Mouse (Mus musculus) neural tube, embryonic 15.5 days (tissue): ENCODE measurements around the gene Fip1l1. TPM values are rescaled to one million over a fixed set of nuclear protein-coding genes. Genes with fewer than 3 reads are reported as not detected.

Source experiments
- ATAC-seq: fragments of 200-750 bp; cut with Nextera tagmentation; 2 replicates; pipeline ENCODE4 v1.8.0; 2017; ENCODE audit warnings: mild to moderate bottlenecking, moderate TSS enrichment, moderate library complexity; ENCODE audit not compliant: low FRiP score
- H3K27ac ChIP-seq: fragments of 300-500 bp; sonication (generic); replicated peaks from 2 replicates; pipeline ENCODE4 v1.5.1; 2015; ENCODE audit warnings: mild to moderate bottlenecking, inconsistent platforms
- H3K27me3 ChIP-seq: fragments of 300-500 bp; sonication (generic); replicated peaks from 2 replicates; pipeline ENCODE4 v1.6.1; 2015; ENCODE audit warnings: inconsistent platforms
- H3K36me3 ChIP-seq: fragments of 300-500 bp; sonication (generic); 2 replicates; pipeline ENCODE4 v1.6.1; 2015; ENCODE audit warnings: inconsistent platforms
- H3K4me1 ChIP-seq: fragments of 300-500 bp; sonication (generic); 2 replicates; pipeline ENCODE4 v1.6.1; 2015; ENCODE audit warnings: inconsistent platforms
- H3K4me2 ChIP-seq: fragments of 300-500 bp; sonication (generic); 2 replicates; pipeline ENCODE4 v1.6.1; 2015; ENCODE audit warnings: inconsistent platforms, mild to moderate bottlenecking, moderate library complexity
- H3K4me3 ChIP-seq: fragments of 300-500 bp; sonication (generic); replicated peaks from 2 replicates; pipeline ENCODE4 v1.5.1; 2015; ENCODE audit warnings: mild to moderate bottlenecking, inconsistent platforms
- H3K9ac ChIP-seq: fragments of 300-500 bp; sonication (generic); replicated peaks from 2 replicates; pipeline ENCODE4 v1.6.1; 2015; ENCODE audit warnings: mild to moderate bottlenecking, inconsistent platforms
- H3K9me3 ChIP-seq: fragments of 300-500 bp; sonication (generic); replicated peaks from 2 replicates; pipeline ENCODE4 v1.6.1; 2016; ENCODE audit warnings: inconsistent platforms
- WGBS: fragments of 180-500 bp; shearing (Covaris S2); methylation state at CpG from one replicate; pipeline ENCODE4 v1.1.7; 2015; ENCODE audit warnings: mixed read lengths; 5-methylcytosine and 5-hydroxymethylcytosine counted together
- polyA plus RNA-seq: library from polyadenylated mRNA; unstranded; fragments of >200 nt; fragmentation: Nextera tagmentation; extraction: Ambion mirVana; gene quantifications from 2 replicates; pipeline ENCODE4 v1.2.1, GENCODE M21; 2015

The Fip1l1 gene
- polyA plus RNA-seq, 1 experiment from 2014 or later, result 66.6 TPM

GRCm38 (mm10) chr5:74617816-74618572 lies 82.7 kb downstream of the Fip1l1 start:
- H3K27me3 ChIP-seq, result no peaks in the 10 kb centered on the region
- no peaks in the 10 kb centered on the region for H3K4me1 ChIP-seq
- H3K9me3 ChIP-seq, result no peaks in the 10 kb centered on the region
- H3K4me2 ChIP-seq, result no peak overlapping the region
- H3K4me3 ChIP-seq, result no peak overlapping the region
- no peak for ATAC-seq
- H3K36me3 ChIP-seq, result no peaks in the 10 kb centered on the region
- no peak overlapping the region for H3K9ac ChIP-seq
- whole genome bisulfite sequencing, result 79% methylated on average over 13 of the region's 13 CpGs
- no peak overlapping the region for H3K27ac ChIP-seq

DNA sequence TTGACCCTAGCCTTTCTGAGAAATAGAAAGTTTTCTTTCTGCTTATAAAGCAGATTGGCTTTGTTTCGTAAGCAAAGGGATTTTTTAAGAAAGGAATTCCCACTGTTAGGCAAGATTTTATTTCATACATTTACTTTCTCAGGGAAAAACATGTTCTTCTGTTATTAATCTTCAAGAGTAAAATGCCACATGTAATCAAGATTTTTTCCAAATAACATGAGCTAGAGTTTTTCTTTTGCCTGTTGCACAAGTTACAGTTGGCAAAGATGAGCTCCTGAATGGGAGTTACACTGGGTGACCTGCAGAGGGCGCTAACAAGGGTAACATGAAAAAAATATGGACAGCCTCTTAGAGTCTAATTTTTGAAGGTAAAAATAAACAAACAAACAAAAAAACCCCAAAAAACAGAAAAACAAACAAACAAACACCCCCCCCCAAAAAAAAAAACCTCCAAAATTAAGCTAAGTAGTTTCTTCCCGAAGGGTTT lies 83.4 kb downstream of the Fip1l1 start:
- WGBS, result 74% methylated on average over 3 of the region's 3 CpGs
- no peak for ATAC-seq
- Histone ChIP-seq H3K27me3 (no peaks in the 10 kb centered on the region), H3K9me3 (no peaks in the 10 kb centered on the region), H3K4me2 (no peak overlapping the region), H3K27ac (no peak overlapping the region), H3K9ac (no peak overlapping the region), H3K36me3 (no peaks in the 10 kb centered on the region), H3K4me3 (no peak overlapping the region), H3K4me1 (no peaks in the 10 kb centered on the region)

GRCm38 (mm10) chr5:74621691-74622470 lies 86.6 kb downstream of the Fip1l1 start:
- Histone ChIP-seq H3K4me3 (no peak overlapping the region), H3K9me3 (no peaks in the 10 kb centered on the region), H3K4me1 (no peaks in the 10 kb centered on the region), H3K4me2 (no peak overlapping the region), H3K27me3 (no peaks in the 10 kb centered on the region), H3K9ac (no peak overlapping the region), H3K36me3 (no peaks in the 10 kb centered on the region), H3K27ac (no peak overlapping the region)
- WGBS, result 68% methylated on average over 7 of the region's 7 CpGs
- no peak for ATAC-seq

DNA sequence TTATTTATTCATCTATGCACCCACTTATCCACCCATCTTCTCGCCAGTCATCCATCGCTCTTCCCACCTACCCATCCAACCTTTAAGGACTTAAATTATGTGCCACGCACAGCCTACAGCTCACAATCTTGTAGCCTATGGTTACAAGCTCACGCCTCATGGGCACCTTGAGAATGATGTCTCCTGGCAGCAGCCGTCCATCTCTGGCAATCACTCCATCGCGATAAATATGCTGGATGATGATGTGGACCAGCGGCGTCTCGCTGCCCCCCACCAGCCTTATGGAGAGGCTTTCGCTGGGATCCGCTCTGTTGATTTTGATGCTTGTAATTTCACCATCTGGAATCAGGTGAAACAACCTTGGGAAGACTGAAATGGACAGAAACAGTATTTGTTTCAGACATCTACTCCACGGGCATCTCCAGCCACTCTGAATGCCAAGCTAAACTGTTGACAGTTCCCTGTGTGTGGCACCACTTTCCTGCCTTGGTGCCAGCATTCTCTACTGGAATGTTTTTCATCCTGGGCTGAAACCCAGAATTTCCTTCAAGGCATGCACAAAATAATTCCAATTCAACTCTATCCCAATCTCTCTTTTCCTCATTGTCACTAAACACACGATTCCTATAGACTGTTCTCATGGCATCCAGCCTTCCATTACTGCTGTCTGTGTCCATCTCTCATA lies 88.2 kb downstream of the Fip1l1 start:
- H3K4me2 ChIP-seq, result no peak overlapping the region
- H3K9ac ChIP-seq, result no peak overlapping the region
- H3K36me3 ChIP-seq, result no peaks in the 10 kb centered on the region
- no peak overlapping the region for H3K27ac ChIP-seq
- no peak for ATAC-seq
- no peaks in the 10 kb centered on the region for H3K4me1 ChIP-seq
- 90% methylated on average over 14 of the region's 14 CpGs for WGBS
- H3K27me3 ChIP-seq, result no peaks in the 10 kb centered on the region
- no peaks in the 10 kb centered on the region for H3K9me3 ChIP-seq
- no peak overlapping the region for H3K4me3 ChIP-seq

DNA sequence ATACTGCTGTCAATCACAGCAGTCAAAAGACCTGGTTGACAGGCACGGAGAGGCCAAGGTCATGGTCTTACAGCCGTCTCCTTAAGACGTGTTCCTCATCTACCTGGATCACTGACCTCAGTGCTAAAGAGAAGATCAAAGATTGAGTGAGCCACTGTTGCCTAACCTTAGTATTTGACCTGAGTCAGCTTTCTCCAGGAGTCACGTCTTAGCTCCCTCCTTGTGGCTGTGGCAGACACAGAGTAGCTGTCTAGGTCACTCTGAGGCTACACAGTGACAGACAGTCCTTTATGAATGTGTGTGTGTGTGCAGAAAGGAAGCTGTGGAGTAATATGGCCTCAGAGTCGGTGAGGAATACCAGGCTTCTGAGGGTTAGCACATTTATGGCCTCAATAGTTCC lies 89.1 kb downstream of the Fip1l1 start:
- Histone ChIP-seq H3K27ac (no peak overlapping the region), H3K36me3 (no peaks in the 10 kb centered on the region), H3K27me3 (no peaks in the 10 kb centered on the region), H3K4me2 (no peak overlapping the region), H3K4me3 (no peak overlapping the region), H3K9ac (no peak overlapping the region), H3K9me3 (no peaks in the 10 kb centered on the region), H3K4me1 (no peaks in the 10 kb centered on the region)
- no peak for ATAC-seq
- 71% methylated on average over 5 of the region's 5 CpGs for WGBS

GRCm38 (mm10) chr5:74628001-74628400 lies 92.8 kb downstream of the Fip1l1 start:
- H3K27me3 ChIP-seq, result no peaks in the 10 kb centered on the region
- no peak for ATAC-seq
- 92% methylated on average over 12 of the region's 12 CpGs for WGBS
- no peak overlapping the region for H3K27ac ChIP-seq
- H3K4me2 ChIP-seq, result no peak overlapping the region
- no peak overlapping the region for H3K4me3 ChIP-seq
- H3K9me3 ChIP-seq, result no peaks in the 10 kb centered on the region
- H3K4me1 ChIP-seq, result peaks cover 9% of the 10 kb centered on the region
- H3K9ac ChIP-seq, result no peak overlapping the region
- no peaks in the 10 kb centered on the region for H3K36me3 ChIP-seq

DNA sequence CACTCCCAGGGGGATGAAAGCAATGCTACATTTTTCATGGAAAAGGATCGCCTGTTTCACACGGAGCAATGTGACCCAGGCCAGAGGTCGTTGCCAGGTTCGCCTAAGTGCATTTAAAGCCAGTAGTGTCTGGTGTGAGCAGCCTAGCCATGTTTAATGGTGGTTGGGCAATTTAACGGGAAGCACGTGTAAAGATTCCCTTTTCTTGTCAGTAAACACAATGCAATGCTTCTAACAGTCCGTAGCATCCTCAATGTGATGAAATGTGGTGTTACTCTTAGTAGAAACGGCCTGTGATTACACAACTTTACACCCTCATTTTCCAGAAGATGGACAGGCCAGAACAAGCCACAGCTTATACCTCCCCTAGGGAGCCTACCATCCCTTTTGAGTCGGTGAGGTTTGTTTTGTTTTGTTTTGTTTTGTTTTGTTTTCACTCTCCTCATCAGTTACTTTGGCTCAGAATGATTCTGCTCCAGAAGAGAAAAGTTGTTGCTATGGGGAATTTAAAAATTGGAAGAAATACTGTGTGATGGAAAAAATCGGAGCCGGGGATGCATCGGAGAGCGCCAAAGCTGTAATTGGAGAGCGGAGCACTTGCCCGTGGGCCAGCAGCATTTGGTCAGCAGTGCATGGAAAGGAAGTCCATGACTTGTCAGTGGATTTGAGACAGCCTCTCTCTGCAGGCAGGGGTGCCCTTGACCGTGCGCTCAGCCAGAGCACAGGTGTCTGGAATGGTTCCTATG lies 97.3 kb downstream of the Fip1l1 start:
- H3K27ac ChIP-seq, result 0 out of 2 replicates have a peak overlapping the region, but pooled peaks have one; percentile 0
- H3K36me3 ChIP-seq, result no peaks in the 10 kb centered on the region
- peaks cover 16% of the 10 kb centered on the region for H3K4me1 ChIP-seq

GRCm38 (mm10) chr5:74633453-74633852 lies 98.2 kb downstream of the Fip1l1 start:
- H3K4me1 ChIP-seq, result peaks cover 16% of the 10 kb centered on the region
- no peak overlapping the region for H3K4me2 ChIP-seq
- H3K9ac ChIP-seq, result no peak overlapping the region
- WGBS, result 61% methylated on average over 6 of the region's 6 CpGs
- H3K27ac ChIP-seq, result no peak overlapping the region
- H3K4me3 ChIP-seq, result no peak overlapping the region
- H3K9me3 ChIP-seq, result no peaks in the 10 kb centered on the region
- no peak; the same call in 1 of the 2 replicates for ATAC-seq
- no peaks in the 10 kb centered on the region for H3K36me3 ChIP-seq
- no peaks in the 10 kb centered on the region for H3K27me3 ChIP-seq

More for the DNA sequence above, 97.3 kb downstream of the Fip1l1 start:
- Histone ChIP-seq H3K4me3 (no peak overlapping the region), H3K27me3 (no peaks in the 10 kb centered on the region), H3K9me3 (no peaks in the 10 kb centered on the region), H3K9ac (no peak overlapping the region), H3K4me2 (no peak overlapping the region)
- WGBS, result 51% methylated on average over 17 of the region's 17 CpGs
- no peak for ATAC-seq

GRCm38 (mm10) chr5:74634391-74634790 lies 99.1 kb downstream of the Fip1l1 start:
- H3K36me3 ChIP-seq, result no peaks in the 10 kb centered on the region
- H3K27ac ChIP-seq, result no peak overlapping the region
- WGBS, result 90% methylated on average over 3 of the region's 3 CpGs
- H3K4me2 ChIP-seq, result no peak overlapping the region
- H3K4me1 ChIP-seq, result peaks cover 16% of the 10 kb centered on the region
- H3K9me3 ChIP-seq, result no peaks in the 10 kb centered on the region
- no peak overlapping the region for H3K4me3 ChIP-seq
- no peaks in the 10 kb centered on the region for H3K27me3 ChIP-seq
- H3K9ac ChIP-seq, result no peak overlapping the region
- no peak for ATAC-seq

- Histone ChIP-seq H3K9me3 (no peaks in the 10 kb centered on the region), H3K4me2 (no peak overlapping the region), H3K4me1 (no peaks in the 10 kb centered on the region), H3K27ac (no peak overlapping the region), H3K36me3 (no peaks in the 10 kb centered on the region), H3K27me3 (no peaks in the 10 kb centered on the region), H3K9ac (no peak overlapping the region), H3K4me3 (no peak overlapping the region)
- ATAC-seq, result no peak
- 94% methylated on average over 6 of the region's 6 CpGs for WGBS
These were observed 104.3 kb downstream of the Fip1l1 start for GRCm38 (mm10) chr5:74639516-74639915.

GRCm38 (mm10) chr5:74640504-74640903 lies 105.3 kb downstream of the Fip1l1 start:
- 95% methylated on average over 4 of the region's 4 CpGs for WGBS
- Histone ChIP-seq H3K9ac (no peak overlapping the region), H3K4me1 (no peaks in the 10 kb centered on the region), H3K27me3 (no peaks in the 10 kb centered on the region), H3K27ac (no peak overlapping the region), H3K36me3 (no peaks in the 10 kb centered on the region), H3K4me3 (no peak overlapping the region), H3K9me3 (no peaks in the 10 kb centered on the region), H3K4me2 (no peak overlapping the region)
- ATAC-seq, result no peak
